Mouse (Mus musculus): Measurements from ENCODE around the gene Vdac1. TPM values are rescaled to one million over a fixed set of nuclear protein-coding genes. Genes with fewer than 3 reads are reported as not detected.

Gene Vdac1
- total and polyA plus RNA-seq, 2 experiments from 2014 or later: 330 to 401 TPM

DNA sequence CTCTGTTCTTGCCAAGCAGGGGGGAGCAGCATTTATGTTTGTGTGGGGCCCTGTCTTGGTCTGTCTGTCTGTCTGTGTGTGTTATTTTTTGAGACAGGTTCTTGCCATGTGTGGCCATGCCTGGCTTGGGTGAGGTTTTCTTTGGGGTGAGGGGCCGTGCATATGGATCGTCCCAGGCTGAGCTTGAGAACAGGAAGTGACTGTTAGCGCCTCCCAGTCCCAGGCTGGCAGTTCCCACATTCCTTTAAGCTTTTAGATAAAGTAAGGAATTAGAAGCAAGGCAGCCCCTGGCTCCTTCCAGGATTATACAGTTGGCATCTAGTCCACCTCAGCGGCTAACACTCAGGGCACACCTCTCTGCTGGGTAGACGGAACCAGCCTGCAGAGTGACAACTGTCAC, 48.7 kb downstream of the Vdac1 start:
- no peak overlapping the region for H3K9ac ChIP-seq
- whole genome bisulfite sequencing: 85% methylated on average over 5 of the region's 5 CpGs
- H3K27ac ChIP-seq (ENCODE audit: low read depth, low read length): no peak overlapping the region
- no peak overlapping the region for H3K4me2 ChIP-seq (ENCODE audit: low read depth)
- H3K4me3 ChIP-seq (ENCODE audit: low read depth, low read length): no peak overlapping the region
- no peaks in the 10 kb centered on the region for H3K4me1 ChIP-seq (ENCODE audit: insufficient read depth)
- no peaks in the 10 kb centered on the region for H3K27me3 ChIP-seq (ENCODE audit: insufficient read depth, low read length)
- peaks cover 31% of the 10 kb centered on the region for H3K36me3 ChIP-seq (ENCODE audit: insufficient read depth)
- no peak for ATAC-seq
- H3K9me3 ChIP-seq (ENCODE audit: low read length): no peaks in the 10 kb centered on the region
- no peak for TF ChIP-seq CTCF (IDR thresholded peaks at IDR 0.05; ENCODE audit: low read depth)
- DNase-seq: no peak

DNA sequence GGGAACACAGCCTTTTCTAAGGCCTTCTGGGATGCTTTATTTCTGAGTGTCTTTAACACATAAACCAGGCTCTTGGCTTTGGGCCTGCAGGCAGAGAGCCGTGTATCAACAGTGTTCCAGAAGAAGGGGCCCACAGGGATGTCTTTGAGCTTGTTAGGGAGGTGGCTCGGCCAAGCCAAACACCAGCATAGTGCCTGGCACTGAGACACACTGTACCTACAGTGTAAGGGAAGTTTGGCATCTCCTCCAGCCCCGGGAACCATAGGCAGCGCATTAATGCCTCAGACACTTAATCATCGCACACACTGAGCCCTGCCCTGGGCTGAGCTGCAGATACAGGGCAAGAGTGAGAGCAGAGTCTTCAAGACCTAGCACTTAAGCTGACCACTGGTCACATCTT, 57.7 kb downstream of the Vdac1 start:
- no peak overlapping the region for H3K4me2 ChIP-seq (ENCODE audit: low read depth)
- no peak overlapping the region for H3K27ac ChIP-seq (ENCODE audit: low read depth, low read length)
- H3K4me3 ChIP-seq (ENCODE audit: low read depth, low read length): no peak overlapping the region
- no peaks in the 10 kb centered on the region for H3K36me3 ChIP-seq (ENCODE audit: insufficient read depth)
- DNase-seq (no peak), ATAC-seq (no peak)
- no peak for TF ChIP-seq CTCF (IDR thresholded peaks at IDR 0.05; ENCODE audit: low read depth)
- H3K4me1 ChIP-seq (ENCODE audit: insufficient read depth): no peaks in the 10 kb centered on the region
- no peaks in the 10 kb centered on the region for H3K27me3 ChIP-seq (ENCODE audit: insufficient read depth, low read length)
- H3K9me3 ChIP-seq (ENCODE audit: low read length): no peaks in the 10 kb centered on the region
- WGBS: 66% methylated on average over 5 of the region's 5 CpGs
- no peak overlapping the region for H3K9ac ChIP-seq

DNA sequence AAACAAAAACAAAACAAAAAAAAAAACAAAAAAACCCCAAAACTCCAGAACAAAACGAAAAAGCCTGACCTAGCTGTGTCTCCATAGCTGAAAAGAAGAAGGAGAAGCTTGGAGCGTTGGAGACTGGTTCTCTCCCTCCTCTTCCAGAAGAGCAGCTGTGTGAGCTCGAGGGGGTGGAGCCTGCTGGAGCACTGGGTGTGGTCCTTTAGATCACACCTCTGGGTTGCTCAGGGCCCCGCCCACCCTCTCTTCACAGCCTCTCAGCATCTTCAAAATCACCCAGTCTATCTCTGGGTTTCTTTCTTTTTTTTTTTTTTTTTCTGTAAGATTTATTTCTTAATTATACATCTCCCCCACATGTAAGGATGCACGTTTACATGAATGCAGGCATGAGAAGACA, 58.6 kb downstream of the Vdac1 start:
- H3K27ac ChIP-seq (ENCODE audit: low read depth, low read length): no peak overlapping the region
- no peaks in the 10 kb centered on the region for H3K9me3 ChIP-seq (ENCODE audit: low read length)
- no peak overlapping the region for H3K9ac ChIP-seq
- no peak overlapping the region for H3K4me2 ChIP-seq (ENCODE audit: low read depth)
- no peaks in the 10 kb centered on the region for H3K27me3 ChIP-seq (ENCODE audit: insufficient read depth, low read length)
- H3K4me1 ChIP-seq (ENCODE audit: insufficient read depth): no peaks in the 10 kb centered on the region
- no peak for ATAC-seq
- TF ChIP-seq CTCF (IDR thresholded peaks at IDR 0.05; ENCODE audit: low read depth): no peak
- H3K4me3 ChIP-seq (ENCODE audit: low read depth, low read length): no peak overlapping the region
- DNase-seq: no peak
- H3K36me3 ChIP-seq (ENCODE audit: insufficient read depth): no peaks in the 10 kb centered on the region
- WGBS: 52% methylated on average over 5 of the region's 5 CpGs

DNA sequence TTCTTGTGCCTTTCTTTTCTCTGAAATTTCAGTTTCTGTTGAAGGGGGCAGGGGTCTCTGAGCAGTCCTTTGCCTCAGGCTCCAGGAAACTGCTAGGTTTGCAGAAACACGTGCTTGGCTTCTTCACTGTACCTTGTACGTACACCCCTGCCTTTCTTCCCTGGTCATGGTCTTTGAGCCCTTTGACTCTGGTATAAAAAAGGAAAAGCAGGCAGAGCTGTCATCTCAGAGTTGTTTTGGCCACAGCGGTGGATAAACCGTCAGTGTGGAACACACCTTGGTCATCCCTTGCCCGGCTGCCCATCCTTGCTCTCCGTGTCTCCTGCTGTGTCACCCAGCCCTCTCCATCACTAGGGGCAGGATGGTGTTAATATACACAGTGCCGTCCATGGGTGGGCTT, 59.2 kb downstream of the Vdac1 start:
- TF ChIP-seq CTCF (IDR thresholded peaks at IDR 0.05; ENCODE audit: low read depth): no peak
- DNase-seq (no peak), ATAC-seq (no peak)
- Histone ChIP-seq H3K4me2 (ENCODE audit: low read depth) (no peak overlapping the region), H3K9me3 (ENCODE audit: low read length) (no peaks in the 10 kb centered on the region), H3K27ac (ENCODE audit: low read depth, low read length) (no peak overlapping the region), H3K4me3 (ENCODE audit: low read depth, low read length) (no peak overlapping the region), H3K27me3 (ENCODE audit: insufficient read depth, low read length) (no peaks in the 10 kb centered on the region), H3K9ac (no peak overlapping the region), H3K4me1 (ENCODE audit: insufficient read depth) (no peaks in the 10 kb centered on the region), H3K36me3 (ENCODE audit: insufficient read depth) (no peaks in the 10 kb centered on the region)
- 84% methylated on average over 7 of the region's 7 CpGs for WGBS

DNA sequence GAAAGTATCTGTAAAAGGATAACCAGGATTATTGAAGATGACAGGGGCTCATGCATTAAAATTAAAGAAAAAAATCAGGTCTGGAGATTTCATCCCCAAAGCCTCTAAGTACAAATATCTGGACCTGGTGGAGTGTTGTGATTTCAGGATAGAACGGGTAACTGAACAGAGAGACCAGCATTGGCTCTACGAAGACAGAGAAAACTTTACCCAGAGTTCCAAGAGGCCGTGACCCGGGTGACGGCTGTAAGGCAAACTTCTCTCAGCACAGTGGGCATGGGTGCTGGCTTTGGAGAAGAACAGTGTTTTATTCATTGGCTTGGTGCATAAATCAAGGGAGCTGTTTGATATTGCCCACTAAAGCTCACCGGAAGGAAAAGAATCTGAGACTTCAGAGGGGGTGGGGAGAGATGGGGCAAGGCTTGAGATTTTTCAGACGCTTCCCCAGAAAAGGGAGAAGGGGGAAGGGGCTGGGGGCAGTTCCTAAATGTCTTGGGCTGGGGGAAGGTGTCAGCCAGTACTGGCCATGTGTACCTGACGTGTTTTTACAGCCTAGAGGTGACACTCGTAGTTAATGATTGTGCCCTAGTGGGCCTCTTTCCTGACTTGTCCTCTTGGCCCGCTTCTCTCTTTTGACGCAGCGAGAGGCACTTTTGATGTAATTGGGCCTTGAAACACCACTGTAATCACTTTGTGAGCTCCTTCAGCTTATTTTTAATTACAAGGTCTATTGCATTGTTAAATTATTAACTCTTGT, 59.8 kb downstream of the Vdac1 start:
- ATAC-seq (no peak), DNase-seq (no peak)
- Histone ChIP-seq H3K4me2 (ENCODE audit: low read depth) (no peak overlapping the region), H3K9ac (no peak overlapping the region), H3K9me3 (ENCODE audit: low read length) (no peaks in the 10 kb centered on the region), H3K27me3 (ENCODE audit: insufficient read depth, low read length) (no peaks in the 10 kb centered on the region), H3K27ac (ENCODE audit: low read depth, low read length) (no peak overlapping the region), H3K4me1 (ENCODE audit: insufficient read depth) (no peaks in the 10 kb centered on the region), H3K36me3 (ENCODE audit: insufficient read depth) (no peaks in the 10 kb centered on the region), H3K4me3 (ENCODE audit: low read depth, low read length) (no peak overlapping the region)
- 76% methylated on average over 12 of the region's 12 CpGs for WGBS
- no peak for TF ChIP-seq CTCF (IDR thresholded peaks at IDR 0.05; ENCODE audit: low read depth)

DNA sequence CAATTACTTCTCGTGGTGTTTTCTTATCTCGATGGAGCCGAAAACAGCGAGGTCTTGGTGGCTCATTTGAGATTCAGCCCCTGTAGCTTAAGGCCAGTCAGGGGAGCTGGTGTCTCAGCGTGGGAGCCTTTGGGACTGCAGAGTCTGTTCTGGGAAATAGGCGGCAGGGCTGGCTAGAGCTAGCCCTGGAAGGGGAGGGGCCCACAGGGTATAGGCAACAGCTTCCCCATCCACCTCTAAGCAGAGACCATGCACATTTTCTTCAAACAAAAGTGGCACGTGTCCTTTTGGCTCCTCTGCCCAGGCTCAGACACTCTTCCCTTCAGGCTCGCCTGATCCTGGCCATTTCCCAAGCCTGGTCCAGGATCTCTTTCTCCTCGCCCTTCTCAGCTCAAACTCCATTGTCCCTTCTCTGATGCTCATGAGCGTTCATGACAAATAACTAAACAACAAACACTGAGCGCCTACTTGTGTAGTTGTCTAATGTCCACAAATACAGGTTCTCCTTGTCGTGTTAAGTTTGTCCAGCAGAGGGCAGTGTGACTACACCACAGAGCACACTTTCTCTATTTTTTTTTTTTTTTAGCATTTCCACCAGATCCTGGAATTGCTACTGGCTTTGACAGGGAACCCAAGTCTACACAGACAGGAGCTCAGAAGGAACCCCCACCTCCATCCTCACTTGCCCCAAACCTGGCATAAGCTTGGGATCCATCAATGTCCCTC, 60.6 kb downstream of the Vdac1 start:
- WGBS: 18% methylated on average over 12 of the region's 12 CpGs
- H3K4me1 ChIP-seq (ENCODE audit: insufficient read depth): no peaks in the 10 kb centered on the region
- no peak overlapping the region for H3K9ac ChIP-seq

DNA sequence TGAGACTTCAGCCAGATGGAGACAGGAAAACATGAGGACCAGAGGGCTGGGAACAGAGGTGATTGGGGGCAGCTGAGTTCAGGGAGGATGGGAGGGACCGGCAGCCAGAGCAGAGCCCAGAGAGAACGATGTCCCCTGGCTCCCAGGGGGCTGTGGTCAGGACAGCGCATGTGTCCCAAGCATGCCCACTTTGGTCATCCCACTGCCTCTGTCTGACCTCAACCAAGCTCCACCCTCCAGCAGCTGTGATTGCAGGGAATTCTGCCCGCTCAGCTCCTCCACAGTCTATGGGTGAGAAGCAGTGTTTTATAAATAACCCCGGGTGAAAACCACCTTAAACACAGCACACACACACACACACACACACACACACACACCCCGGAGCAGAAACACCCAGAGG, 68.8 kb downstream of the Vdac1 start:
- WGBS: 78% methylated on average over 6 of the region's 6 CpGs
- no peak for TF ChIP-seq CTCF (IDR thresholded peaks at IDR 0.05; ENCODE audit: low read depth)

More for the DNA sequence above, 60.6 kb downstream of the Vdac1 start:
- Histone ChIP-seq H3K36me3 (ENCODE audit: insufficient read depth) (no peaks in the 10 kb centered on the region), H3K27me3 (ENCODE audit: insufficient read depth, low read length) (no peaks in the 10 kb centered on the region), H3K27ac (ENCODE audit: low read depth, low read length) (no peak overlapping the region), H3K4me2 (ENCODE audit: low read depth) (no peak overlapping the region), H3K9me3 (ENCODE audit: low read length) (no peaks in the 10 kb centered on the region), H3K4me3 (ENCODE audit: low read depth, low read length) (no peak overlapping the region)
- peak; percentile 25 for ATAC-seq
- peak; percentile 89 for DNase-seq
- peak; percentile 96 for TF ChIP-seq CTCF (IDR thresholded peaks at IDR 0.05; ENCODE audit: low read depth)

More for the DNA sequence above, 68.8 kb downstream of the Vdac1 start:
- ATAC-seq: no peak
- no peaks in the 10 kb centered on the region for H3K36me3 ChIP-seq (ENCODE audit: insufficient read depth)
- no peak overlapping the region for H3K4me3 ChIP-seq (ENCODE audit: low read depth, low read length)
- H3K9me3 ChIP-seq (ENCODE audit: low read length): no peaks in the 10 kb centered on the region
- no peak overlapping the region for H3K27ac ChIP-seq (ENCODE audit: low read depth, low read length)
- DNase-seq: no peak
- H3K9ac ChIP-seq: no peak overlapping the region
- H3K4me1 ChIP-seq (ENCODE audit: insufficient read depth): no peaks in the 10 kb centered on the region
- no peaks in the 10 kb centered on the region for H3K27me3 ChIP-seq (ENCODE audit: insufficient read depth, low read length)
- H3K4me2 ChIP-seq (ENCODE audit: low read depth): no peak overlapping the region

All from forebrain, postnatal 0 days (tissue).